Mouse (Mus musculus) bone marrow, adult 2 months (tissue): ENCODE measurements around the gene Dhx37. TPM values are rescaled to one million over a fixed set of nuclear protein-coding genes. Genes with fewer than 3 reads are reported as not detected.
A peak's percentile ranks its signal among the peaks of the same experiment; 100 is the strongest.

Source experiments
- H3K27ac ChIP-seq: fragments of 200-500 bp; 2 replicates; pipeline ENCODE4 v1.5.1; 2012; ENCODE audit warnings: low read depth, mild to moderate bottlenecking, control low read depth, inconsistent platforms, low read length; ENCODE audit not compliant: control insufficient read depth, poor library complexity, insufficient read depth
- H3K4me1 ChIP-seq: fragments of 200-500 bp; 2 replicates; pipeline ENCODE4 v1.6.1; 2011; ENCODE audit warnings: low read length; ENCODE audit not compliant: control insufficient read depth, insufficient read depth
- H3K4me3 ChIP-seq: fragments of 200-500 bp; replicated peaks from 2 replicates; pipeline ENCODE3; 2011; ENCODE audit warnings: mild to moderate bottlenecking, low read depth, low read length, control low read depth; ENCODE audit not compliant: control insufficient read depth
- CTCF ChIP-seq: fragments of 200-500 bp; IDR thresholded peaks from 2 replicates; pipeline ENCODE4 v1.5.1; 2011; ENCODE audit warnings: low read length, control low read depth; ENCODE audit not compliant: control insufficient read depth, insufficient read depth
- POLR2A ChIP-seq: fragments of 200-500 bp; IDR thresholded peaks from 2 replicates; pipeline ENCODE4 v1.6.1; 2011; ENCODE audit warnings: low read depth, mild to moderate bottlenecking, control low read depth, low read length, borderline replicate concordance; ENCODE audit not compliant: control insufficient read depth
- WGBS: fragments of 180-500 bp; shearing (Covaris S2); methylation state at CpG from one replicate; pipeline ENCODE4 v1.1.7; 2018; 5-methylcytosine and 5-hydroxymethylcytosine counted together
- polyA plus RNA-seq: library from polyadenylated mRNA; stranded (reverse); fragments of >200 nt; gene quantifications from 2 replicates; pipeline ENCODE4 v1.2.4, GENCODE M21; 2011; ENCODE audit warnings: low replicate concordance; ENCODE audit not compliant: missing spikeins, insufficient read depth, insufficient read length

Gene Dhx37
- polyA plus RNA-seq, 1 experiment: 36.6 TPM

DNA sequence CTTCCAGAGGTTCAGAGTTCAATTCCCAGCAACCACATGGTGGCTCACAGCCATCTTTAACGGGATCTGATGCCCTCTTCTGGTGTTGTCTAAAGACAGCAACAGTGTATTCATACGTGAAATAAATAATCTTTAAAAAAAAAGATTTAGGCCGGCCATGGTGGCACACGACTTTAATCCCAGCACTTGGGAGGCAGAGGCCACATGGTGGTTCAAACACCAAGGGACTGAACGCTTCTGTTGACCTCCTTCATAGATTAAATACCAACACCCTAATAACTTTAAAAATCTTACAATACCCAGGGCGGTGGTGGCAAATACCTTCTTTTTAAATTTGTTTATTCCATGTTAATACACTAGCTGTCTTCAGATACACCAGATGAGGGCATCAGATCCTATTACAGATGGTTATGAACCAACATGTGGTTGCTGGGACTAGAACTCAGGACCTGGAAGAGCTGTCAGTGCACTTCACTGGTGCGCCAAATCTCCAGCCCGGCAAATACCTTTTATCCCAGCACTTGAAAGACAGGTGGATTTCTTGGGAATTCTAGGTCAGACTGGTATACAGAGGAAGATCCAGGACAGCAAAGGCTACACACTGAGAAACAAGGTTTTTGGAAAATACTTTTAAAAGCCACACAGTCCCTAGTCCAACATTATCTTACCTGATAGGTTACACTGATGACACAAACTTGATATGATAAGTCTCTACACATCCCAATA, 48.5 kb downstream of the Dhx37 start:
- no peaks in the 10 kb centered on the region; the same call in 1 of the 2 replicates for H3K4me1 ChIP-seq
- no peak overlapping the region for H3K4me3 ChIP-seq
- WGBS: 70% methylated on average over 8 of the region's 8 CpGs
- no peak overlapping the region for H3K27ac ChIP-seq
- TF ChIP-seq POLR2A (no peak), CTCF (no peak)

DNA sequence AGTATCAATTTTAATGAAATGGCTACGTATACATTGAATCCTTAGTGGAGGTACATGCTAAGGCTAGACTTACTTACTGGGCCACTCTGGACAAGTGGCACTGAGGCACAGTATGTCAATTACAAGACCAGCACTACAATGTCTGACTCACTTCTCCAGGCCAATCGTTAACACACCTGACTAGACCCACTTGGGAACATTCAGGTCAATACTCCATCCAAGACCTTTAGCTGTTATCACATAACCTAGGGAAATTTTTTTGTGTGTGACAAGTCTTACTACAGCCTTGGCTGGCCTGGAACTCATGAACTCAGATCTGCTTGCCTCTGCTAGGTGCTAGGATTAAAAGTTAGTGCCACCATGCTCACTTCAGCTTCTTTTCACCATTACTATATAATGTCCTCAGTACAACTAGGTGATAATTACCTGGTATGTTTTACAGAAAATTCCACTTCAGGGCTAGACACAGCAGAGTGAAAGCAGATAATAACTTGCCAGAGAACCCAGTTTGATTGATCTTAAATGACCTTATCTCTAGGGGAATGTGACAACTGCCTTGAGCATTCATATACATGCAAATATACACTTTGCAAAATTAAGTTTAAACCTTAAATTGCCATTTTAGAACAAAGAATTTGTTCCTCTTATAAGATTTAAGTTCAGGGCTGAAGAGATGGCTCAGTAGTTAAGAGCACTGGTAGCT, 49.3 kb downstream of the Dhx37 start:
- H3K4me1 ChIP-seq: no peaks in the 10 kb centered on the region; the same call in 1 of the 2 replicates
- H3K27ac ChIP-seq: no peak overlapping the region
- H3K4me3 ChIP-seq: no peak overlapping the region
- WGBS: 78% methylated on average over 2 of the region's 2 CpGs
- TF ChIP-seq POLR2A: no peak
- TF ChIP-seq CTCF: no peak

DNA sequence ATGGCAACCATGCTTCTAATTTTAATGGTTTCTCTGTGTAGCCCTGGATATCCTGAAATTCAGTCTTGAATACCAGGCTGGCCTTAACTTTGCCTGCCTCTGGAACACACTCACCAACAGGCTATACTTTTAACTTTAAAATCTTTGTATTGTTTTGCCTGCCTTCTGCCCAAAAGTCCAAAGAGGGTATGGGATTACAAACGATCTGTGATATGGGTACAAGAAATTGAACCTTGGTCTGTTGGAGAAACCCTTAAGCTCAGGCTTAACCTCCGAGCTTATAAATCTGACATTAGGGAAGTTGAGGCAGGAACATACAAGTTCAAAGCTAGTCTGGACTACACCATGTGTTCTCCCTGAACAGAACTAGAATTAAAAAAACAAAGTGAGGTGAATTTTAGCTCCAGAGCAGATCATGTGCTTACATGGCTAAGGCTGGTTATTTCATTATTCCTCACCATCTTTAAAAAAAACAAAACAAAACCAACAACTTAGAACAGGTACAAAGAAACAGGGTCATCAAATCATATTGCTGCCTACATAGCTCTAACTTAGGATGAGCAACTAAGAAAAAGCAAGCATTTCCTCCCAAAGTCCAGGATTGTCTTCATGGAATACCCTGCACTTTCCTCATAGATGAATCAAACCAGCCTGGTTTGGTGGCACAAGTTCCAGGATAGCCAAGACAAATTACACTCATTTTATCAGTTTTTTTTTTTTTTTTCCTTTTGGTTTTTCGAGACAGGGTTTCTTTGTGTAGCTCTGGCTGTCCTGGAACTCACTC, 50.1 kb downstream of the Dhx37 start:
- no peak for TF ChIP-seq POLR2A
- TF ChIP-seq CTCF: no peak
- Histone ChIP-seq H3K4me3 (no peak overlapping the region), H3K4me1 (no peaks in the 10 kb centered on the region; the same call in 1 of the 2 replicates), H3K27ac (no peak overlapping the region)
- 60% methylated on average over 3 of the region's 3 CpGs for WGBS

DNA sequence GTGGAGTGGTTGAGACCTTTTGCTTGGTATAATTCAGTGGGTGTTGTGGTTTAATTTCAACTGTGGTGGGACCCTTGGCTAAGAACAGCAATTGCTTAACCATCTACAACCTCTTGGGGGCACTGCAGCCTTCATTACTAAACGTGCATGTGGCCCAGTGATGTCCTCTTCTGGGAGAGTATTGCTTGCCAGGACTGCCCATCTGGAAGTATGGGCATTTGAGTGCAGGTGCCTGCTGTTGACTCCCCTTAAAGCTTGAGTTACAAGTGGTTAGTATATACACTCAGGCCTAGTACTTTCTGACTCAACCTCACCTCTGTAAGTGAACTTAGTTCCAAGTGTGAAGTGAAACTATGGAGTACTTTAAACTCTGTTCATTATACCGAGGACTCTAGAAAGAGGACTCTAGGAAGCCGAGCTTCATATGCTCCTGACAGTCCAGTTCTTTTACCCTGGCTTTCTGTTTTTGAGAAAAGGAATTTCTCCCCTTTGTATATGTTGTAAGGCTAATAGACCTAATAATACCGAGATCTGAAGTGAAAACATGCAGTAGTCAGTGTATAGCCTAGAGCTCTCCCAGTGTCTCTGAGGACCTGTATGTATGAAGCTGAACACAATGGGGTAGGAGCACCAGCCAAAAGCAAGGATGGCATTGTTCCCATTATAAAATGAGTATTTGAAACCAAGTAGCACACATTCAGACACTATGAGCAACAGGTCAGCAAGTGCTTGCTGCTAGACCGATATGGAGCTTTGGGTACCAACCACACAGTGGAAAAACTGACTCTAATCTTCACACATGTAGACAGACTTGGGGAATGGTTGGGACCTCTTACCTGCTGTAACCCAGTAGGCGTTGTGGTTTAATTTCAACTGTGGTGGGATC, 51.0 kb downstream of the Dhx37 start:
- peak; percentile 59 for TF ChIP-seq CTCF
- TF ChIP-seq POLR2A: no peak
- H3K27ac ChIP-seq: no peak overlapping the region
- no peak overlapping the region for H3K4me3 ChIP-seq
- WGBS: 40% methylated on average over 6 of the region's 6 CpGs
- H3K4me1 ChIP-seq: no peaks in the 10 kb centered on the region; the same call in 1 of the 2 replicates

DNA sequence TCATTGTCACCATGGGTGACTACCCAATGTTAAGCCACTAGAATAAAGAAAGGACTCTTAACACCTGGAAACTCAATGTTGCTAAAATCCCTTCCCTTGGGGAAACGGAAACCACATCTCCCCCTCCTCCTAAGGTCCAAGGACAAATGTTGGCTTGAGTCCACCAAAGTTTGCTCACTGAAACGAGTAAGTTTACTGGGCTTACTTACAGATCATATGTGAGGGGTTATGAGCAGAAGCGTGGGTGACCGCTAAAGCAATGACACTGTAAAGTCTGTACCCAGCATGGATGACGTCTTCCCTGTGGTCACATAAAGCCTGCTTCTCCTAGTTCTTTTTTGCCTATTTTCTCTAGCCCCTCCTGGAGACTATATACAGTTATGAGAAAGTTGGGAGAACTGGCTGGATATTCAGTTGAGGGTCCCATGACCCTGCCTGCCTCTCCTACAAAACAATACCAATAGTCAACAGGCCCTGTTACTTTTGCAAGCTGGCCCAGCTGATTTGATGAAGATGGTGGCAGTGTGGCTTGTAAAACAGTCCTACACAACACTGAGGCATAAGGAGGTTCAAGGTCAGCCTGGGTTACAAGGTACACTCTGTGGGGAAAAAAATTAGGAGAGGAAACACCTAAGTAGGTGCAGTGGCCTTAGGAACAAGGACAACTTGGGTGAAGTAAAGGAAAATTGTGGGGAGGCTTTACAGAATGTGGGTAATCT, 51.8 kb downstream of the Dhx37 start:
- Histone ChIP-seq H3K4me1 (no peaks in the 10 kb centered on the region; the same call in 1 of the 2 replicates), H3K27ac (no peak overlapping the region), H3K4me3 (no peak overlapping the region)
- TF ChIP-seq CTCF (no peak), POLR2A (no peak)
- 72% methylated on average over 5 of the region's 5 CpGs for WGBS

DNA sequence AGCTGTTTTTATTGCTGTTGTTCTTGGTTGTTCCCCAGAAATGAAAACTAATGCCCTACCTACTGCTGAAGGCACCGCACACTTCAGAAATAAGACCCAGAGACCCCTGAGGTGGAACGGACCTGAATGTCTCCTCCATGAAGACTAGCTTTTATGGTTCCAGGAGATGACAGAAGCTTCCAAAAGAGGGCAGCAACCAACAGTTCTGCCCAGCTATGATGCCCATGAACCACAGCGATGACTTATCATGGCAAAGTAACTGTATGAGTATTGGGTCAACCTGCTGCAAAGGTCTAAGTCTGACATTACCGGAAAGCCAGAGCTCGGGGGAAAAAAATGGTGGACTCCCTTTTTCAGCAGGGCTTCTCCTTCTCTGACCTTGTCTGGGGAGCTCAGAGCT, 55.0 kb downstream of the Dhx37 start:
- H3K4me1 ChIP-seq: no peaks in the 10 kb centered on the region
- WGBS: 50% methylated on average over 5 of the region's 5 CpGs
- no peak overlapping the region for H3K4me3 ChIP-seq
- TF ChIP-seq CTCF (no peak; the same call in 1 of the 2 replicates), POLR2A (no peak)
- no peak overlapping the region for H3K27ac ChIP-seq

DNA sequence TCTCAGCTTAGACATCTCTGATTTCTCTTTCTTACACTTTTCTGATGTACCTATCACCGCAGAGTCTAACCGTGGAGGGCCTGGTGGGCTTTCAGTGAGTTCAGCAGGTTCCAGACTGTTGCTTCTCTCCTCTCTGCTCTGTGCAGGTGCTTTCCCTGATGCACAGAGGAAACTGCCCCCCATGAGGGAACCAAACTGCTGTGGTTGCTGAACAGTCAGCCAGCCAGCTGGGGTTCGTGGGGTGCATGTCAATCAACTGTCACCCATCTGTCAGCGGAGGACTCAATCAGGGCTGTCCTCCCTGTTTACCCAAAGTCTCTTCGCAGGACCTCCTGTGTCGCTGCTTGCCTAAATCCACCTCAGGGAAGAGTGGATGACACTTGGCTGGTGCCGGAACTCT, 56.7 kb downstream of the Dhx37 start:
- WGBS: 61% methylated on average over 7 of the region's 7 CpGs
- TF ChIP-seq POLR2A: no peak
- no peak for TF ChIP-seq CTCF
- H3K27ac ChIP-seq: peak overlapping the region; percentile 88

More for the DNA sequence above, 56.7 kb downstream of the Dhx37 start:
- no peaks in the 10 kb centered on the region for H3K4me1 ChIP-seq
- H3K4me3 ChIP-seq: no peak overlapping the region
